Mouse (Mus musculus) erythroblast, embryonic 14.5 days (primary cell): ENCODE data around the gene Barhl2.

Experiments
- GATA1 ChIP-seq: IDR thresholded peaks from 2 replicates; pipeline ENCODE4 v1.6.1; 2012; ENCODE audit warnings: low read length, inconsistent platforms, mixed read lengths
- TAL1 ChIP-seq: IDR thresholded peaks from 3 replicates; pipeline ENCODE4 v1.6.1; 2012; ENCODE audit warnings: low read length, inconsistent platforms, mixed read lengths

DNA sequence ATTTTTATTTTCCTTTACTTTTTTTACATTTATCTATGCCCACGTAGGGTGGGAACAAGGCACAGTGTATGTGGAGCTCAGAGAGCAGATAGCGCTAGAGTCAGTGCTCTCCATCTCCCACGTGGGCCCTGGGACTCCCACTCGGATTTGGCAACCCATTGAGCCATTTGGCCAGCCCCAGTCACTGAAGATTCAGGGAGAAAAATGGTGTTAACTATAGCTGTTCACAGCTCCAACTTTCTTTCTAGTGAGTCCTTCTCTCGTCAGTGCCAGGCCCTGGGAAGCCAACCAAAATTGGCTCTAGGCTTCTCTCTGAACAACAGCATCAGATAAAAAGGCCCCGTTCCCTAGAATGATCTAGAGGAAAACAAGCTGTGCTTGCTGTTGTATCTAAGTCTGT is 42.2 kb downstream of the Barhl2 start:
- TF ChIP-seq TAL1 (no peak), GATA1 (no peak)
